Mouse (Mus musculus): Measurements from ENCODE around the gene Gas2l3. TPM values are rescaled to one million over a fixed set of nuclear protein-coding genes. Genes with fewer than 3 reads are reported as not detected.

The Gas2l3 gene
- total and polyA plus RNA-seq, 3 experiments: 2.9 to 3.7 TPM; not detected in 1

- H3K79me2 ChIP-seq (ENCODE audit: control insufficient read depth, insufficient read depth, low read length, poor library complexity): no peaks in the 10 kb centered on the region
- H3K36me3 ChIP-seq (ENCODE audit: control insufficient read depth in 1 of 2, insufficient read depth in 2 of 2, low read length in 2 of 2): peaks cover 0 to 31% of the 10 kb centered on the region in 2 experiments; a peak in 2 of 4 replicates
- peaks cover 8 to 24% of the 10 kb centered on the region in 2 experiments for H3K4me1 ChIP-seq (ENCODE audit: control insufficient read depth in 1 of 2, insufficient read depth in 2 of 2, low read length in 2 of 2)
- no peak overlapping the region for H3K27ac ChIP-seq (ENCODE audit: control insufficient read depth, low read depth, low read length)
- no peak for DNase-seq (ENCODE audit: low read depth, low spot score)
- no peak overlapping the region for H3K9ac ChIP-seq (ENCODE audit: control insufficient read depth, low read depth, low read length, poor library complexity, severe bottlenecking)
- H3K27me3 ChIP-seq (ENCODE audit: control insufficient read depth in 1 of 2, insufficient read depth in 2 of 2, low read length in 2 of 2): no peaks in the 10 kb centered on the region; a peak in 1 of 4 replicates
- H3K4me3 ChIP-seq (ENCODE audit: control insufficient read depth in 1 of 2, insufficient read depth in 1 of 2, low read depth in 2 of 2, low read length in 2 of 2): no peak overlapping the region
- no peak for TF ChIP-seq HCFC1 (IDR thresholded peaks at IDR 0.05; ENCODE audit: low read depth, low read length)
- no peak for TF ChIP-seq NELFE (IDR thresholded peaks at IDR 0.05; ENCODE audit: low read depth, low read length)
- TF ChIP-seq POLR2A (IDR thresholded peaks at IDR 0.05; ENCODE audit: control insufficient read depth in 1 of 2, insufficient read depth in 1 of 2, low read depth in 1 of 2, low read length in 2 of 2, poor library complexity in 1 of 2): no peak
- TF ChIP-seq TBP (IDR thresholded peaks at IDR 0.05; ENCODE audit: low read depth, low read length): no peak
- no peak for TF ChIP-seq CTCF (IDR thresholded peaks at IDR 0.05 in 2 of 3, conservative IDR thresholded peaks at IDR 0.05 in 1 of 3; ENCODE audit: control insufficient read depth in 1 of 3, insufficient read depth in 1 of 3, low read depth in 2 of 3, low read length in 3 of 3, poor library complexity in 1 of 3, severe bottlenecking in 1 of 3)
- no peak for TF ChIP-seq RCOR1 (IDR thresholded peaks at IDR 0.05; ENCODE audit: low read depth, low read length)
- no peak for TF ChIP-seq MAZ (IDR thresholded peaks at IDR 0.05; ENCODE audit: low read depth, low read length)
- TF ChIP-seq EP300 (IDR thresholded peaks at IDR 0.05; ENCODE audit: low read depth in 1 of 2, low read length in 2 of 2): no peak
- no peaks in the 10 kb centered on the region for H3K9me3 ChIP-seq (replicated peaks; ENCODE audit: insufficient read depth, low read length)
Observed at GRCm38 (mm10) chr10:89482142-89482681, 38.4 kb upstream of the Gas2l3 start.

DNA sequence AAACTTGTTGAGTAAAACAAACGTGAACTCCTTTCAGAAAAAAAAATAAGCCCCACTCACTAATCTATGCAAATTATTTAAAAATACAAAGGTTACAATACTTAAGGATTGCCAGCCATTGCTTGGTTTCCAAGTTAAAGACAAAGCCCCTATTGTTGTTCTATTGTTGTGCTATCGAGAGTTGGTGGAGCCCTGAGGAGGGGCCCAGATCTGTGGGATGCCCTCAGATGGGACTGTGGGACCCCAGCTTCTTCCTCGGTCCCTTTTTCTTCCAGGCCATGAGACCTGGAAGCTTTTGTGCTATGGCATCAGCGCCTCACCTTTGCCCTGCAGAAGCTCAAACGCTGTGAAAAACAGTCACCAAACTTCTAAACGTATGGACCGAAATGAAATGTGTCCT lies 37.9 kb upstream of the Gas2l3 start:
- H3K36me3 ChIP-seq (ENCODE audit: control insufficient read depth in 1 of 2, insufficient read depth in 2 of 2, low read length in 2 of 2): peaks cover 0 to 26% of the 10 kb centered on the region in 2 experiments; a peak in 2 of 4 replicates
- H3K27me3 ChIP-seq (ENCODE audit: control insufficient read depth in 1 of 2, insufficient read depth in 2 of 2, low read length in 2 of 2): no peaks in the 10 kb centered on the region; a peak in 1 of 4 replicates
- no peak overlapping the region for H3K27ac ChIP-seq (ENCODE audit: control insufficient read depth, low read depth, low read length)
- no peak for TF ChIP-seq ETS1 (IDR thresholded peaks at IDR 0.05; ENCODE audit: low read depth, low read length)
- TF ChIP-seq E2F4 (IDR thresholded peaks at IDR 0.05; ENCODE audit: borderline replicate concordance, low read depth, low read length): no peak
- TF ChIP-seq TAL1 (IDR thresholded peaks at IDR 0.05; ENCODE audit: low read length): no peak
- TF ChIP-seq TBP (IDR thresholded peaks at IDR 0.05; ENCODE audit: low read depth, low read length): no peak
- no peak for TF ChIP-seq MAZ (IDR thresholded peaks at IDR 0.05; ENCODE audit: low read depth, low read length)
- TF ChIP-seq CHD2 (IDR thresholded peaks at IDR 0.05; ENCODE audit: low read length): no peak
- no peak for TF ChIP-seq ELF1 (IDR thresholded peaks at IDR 0.05; ENCODE audit: low read depth, low read length)
- TF ChIP-seq CHD1 (IDR thresholded peaks at IDR 0.05; ENCODE audit: low read depth, low read length): no peak
- no peak for TF ChIP-seq MAFK (IDR thresholded peaks at IDR 0.05; ENCODE audit: borderline replicate concordance, low read depth, low read length)
- TF ChIP-seq NELFE (IDR thresholded peaks at IDR 0.05; ENCODE audit: low read depth, low read length): no peak
- no peak for TF ChIP-seq ZKSCAN1 (IDR thresholded peaks at IDR 0.05; ENCODE audit: low read depth, low read length)
- no peak for TF ChIP-seq GABPA (IDR thresholded peaks at IDR 0.05; ENCODE audit: low read depth, low read length)
- TF ChIP-seq HCFC1 (IDR thresholded peaks at IDR 0.05; ENCODE audit: low read depth, low read length): no peak
- TF ChIP-seq UBTF (IDR thresholded peaks at IDR 0.05; ENCODE audit: borderline replicate concordance, insufficient read depth, low read depth, low read length): no peak
- no peak for TF ChIP-seq TCF12 (IDR thresholded peaks at IDR 0.05; ENCODE audit: low read depth, low read length)
- no peak overlapping the region for H3K9ac ChIP-seq (ENCODE audit: control insufficient read depth, low read depth, low read length, poor library complexity, severe bottlenecking)
- H3K4me3 ChIP-seq (ENCODE audit: control insufficient read depth in 1 of 2, insufficient read depth in 1 of 2, low read depth in 2 of 2, low read length in 2 of 2): no peak overlapping the region
- no peak for DNase-seq (ENCODE audit: low read depth, low spot score)
- no peaks in the 10 kb centered on the region for H3K79me2 ChIP-seq (ENCODE audit: control insufficient read depth, insufficient read depth, low read length, poor library complexity)
- H3K9me3 ChIP-seq (replicated peaks; ENCODE audit: insufficient read depth, low read length): no peaks in the 10 kb centered on the region
- H3K4me1 ChIP-seq (ENCODE audit: control insufficient read depth in 1 of 2, insufficient read depth in 2 of 2, low read length in 2 of 2): peaks cover 4 to 19% of the 10 kb centered on the region in 2 experiments

All from MEL (cell line).